Mouse (Mus musculus): Measurements from ENCODE around the gene Erich4. TPM values are rescaled to one million over a fixed set of nuclear protein-coding genes. Genes with fewer than 3 reads are reported as not detected.
"Not testable (repeated sequence)": the region's sequence is repeated elsewhere in the genome, so short reads cannot be mapped to it uniquely, and the experiment has no call there.

Gene Erich4
- total RNA-seq, 1 experiment from 2014 or later = not detected

- no peak for ATAC-seq (replicated peaks; ENCODE audit: low read depth, poor library complexity, severe bottlenecking)
Measured at GRCm38 (mm10) chr7:25585351-25586204, 30.1 kb downstream of the Erich4 start.

- no peak for ATAC-seq (replicated peaks; ENCODE audit: low read depth, poor library complexity, severe bottlenecking)
Measured at GRCm38 (mm10) chr7:25584651-25585050, 31.0 kb downstream of the Erich4 start.

- ATAC-seq (replicated peaks; ENCODE audit: low read depth, poor library complexity, severe bottlenecking) = no peak
Measured at GRCm38 (mm10) chr7:25582301-25582810, 33.3 kb downstream of the Erich4 start.

GRCm38 (mm10) chr7:25579441-25579840, 36.3 kb downstream of the Erich4 start:
- no peak for ATAC-seq (replicated peaks; ENCODE audit: low read depth, poor library complexity, severe bottlenecking)

- peak; percentile 98 for ATAC-seq (replicated peaks; ENCODE audit: low read depth, poor library complexity, severe bottlenecking)
Measured at GRCm38 (mm10) chr7:25576793-25577437, 38.8 kb downstream of the Erich4 start.

- ATAC-seq (replicated peaks; ENCODE audit: low read depth, poor library complexity, severe bottlenecking) = not testable (repeated sequence)
Measured at GRCm38 (mm10) chr7:25576308-25576707, 39.4 kb downstream of the Erich4 start.

- no peak for ATAC-seq (replicated peaks; ENCODE audit: low read depth, poor library complexity, severe bottlenecking)
Measured at GRCm38 (mm10) chr7:25575870-25576269, 39.8 kb downstream of the Erich4 start.

GRCm38 (mm10) chr7:25575105-25575504, 40.6 kb downstream of the Erich4 start:
- ATAC-seq (replicated peaks; ENCODE audit: low read depth, poor library complexity, severe bottlenecking) = no peak

- not testable (repeated sequence) for ATAC-seq (replicated peaks; ENCODE audit: low read depth, poor library complexity, severe bottlenecking)
Measured at GRCm38 (mm10) chr7:25573806-25574205, 41.9 kb downstream of the Erich4 start.

GRCm38 (mm10) chr7:25568721-25569120, 47.0 kb downstream of the Erich4 start:
- no peak for ATAC-seq (replicated peaks; ENCODE audit: low read depth, poor library complexity, severe bottlenecking)

Other genes with a start within 250 kb of the Erich4 start
- not detected in 2 replicates for gene Cnfn, start 246.2 kb downstream of the Erich4 start, total RNA-seq (2017)
- gene Lipe, start 217.2 kb downstream of the Erich4 start, total RNA-seq (2017) = 6.6 and 10.1 TPM in 2 replicates
- not detected in 2 replicates for gene Cxcl17, start 203.0 kb downstream of the Erich4 start, total RNA-seq (2017)
- 4.4 and 6.9 TPM in 2 replicates for gene Ceacam1, start 138.3 kb downstream of the Erich4 start, total RNA-seq (2017)
- not detected in 2 replicates for gene Ceacam2, start 76.0 kb downstream of the Erich4 start, total RNA-seq (2017)
- gene Dmac2, start 3.5 kb upstream of the Erich4 start, total RNA-seq (2017) = 37.2 and 42.5 TPM in 2 replicates
- 3.4 and 4.2 TPM in 2 replicates for gene B3gnt8, start 10.8 kb upstream of the Erich4 start, total RNA-seq (2017)
- 41.1 and 43.8 TPM in 2 replicates for gene Bckdha, start 43.1 kb upstream of the Erich4 start, total RNA-seq (2017)
- 55.1 and 57.4 TPM in 2 replicates for gene Exosc5, start 43.3 kb upstream of the Erich4 start, total RNA-seq (2017)
- 0.46 and 0.87 TPM in 2 replicates for gene Tmem91, start 59.3 kb upstream of the Erich4 start, total RNA-seq (2017)
- 39.3 and 60.3 TPM in 2 replicates for gene B9d2, start 64.9 kb upstream of the Erich4 start, total RNA-seq (2017)
- 47.9 and 84.6 TPM in 2 replicates for gene Tgfb1, start 71.1 kb upstream of the Erich4 start, total RNA-seq (2017)
- 11.9 and 17.5 TPM in 2 replicates for gene Ccdc97, start 103.2 kb upstream of the Erich4 start, total RNA-seq (2017)
- gene Hnrnpul1, start 138.9 kb upstream of the Erich4 start, total RNA-seq (2017) = 128 and 173 TPM in 2 replicates
- 0.96 and 4.0 TPM in 2 replicates for gene Axl, start 172.8 kb upstream of the Erich4 start, total RNA-seq (2017)
- 0.27 and 0.29 TPM in 2 replicates for gene Cyp2s1, start 201.0 kb upstream of the Erich4 start, total RNA-seq (2017)

All from common myeloid progenitor, adult 5-6 weeks (primary cell).